11 mouse cellular contexts compared by ENCODE assay signal in the genomic region with DNA sequence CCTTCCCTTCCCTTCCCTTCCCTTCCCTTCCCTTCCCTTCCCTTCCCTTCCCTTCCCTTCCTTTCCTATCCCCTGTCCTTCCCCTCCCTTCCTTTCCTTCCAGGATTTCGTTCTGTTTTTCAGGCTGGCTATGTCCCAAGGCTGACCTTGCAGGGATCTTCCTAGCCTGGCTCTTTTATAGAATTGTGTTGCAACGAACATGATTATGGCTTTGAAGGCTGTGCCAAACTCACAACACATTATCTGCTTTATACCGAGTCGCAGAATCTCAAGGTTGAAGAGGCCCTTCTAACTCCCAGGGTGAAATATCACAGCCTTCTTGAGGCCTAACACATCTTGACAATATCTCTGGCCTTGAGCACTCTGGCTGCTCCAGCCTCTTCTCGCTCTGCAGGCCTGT. TPM values are rescaled to one million over a fixed set of nuclear protein-coding genes. Genes with fewer than 3 reads are reported as not detected.
DNase-seq lines count a peak whose midpoint lies in the region; ATAC-seq lines count a peak whose summit lies in the region.
"Had no signal": no experiment of that assay in that cellular context is flagged by ENCODE, and none has a peak within 500 bp of the region (broad histone marks: within the 10 kb centered on the region; RNA-seq: fewer than 3 reads in every experiment).

No protein-coding gene starts in this region.

- peak overlapping the region; percentile 88 for H3K4me2 ChIP-seq in liver, embryonic 13.5 days

- peaks cover 35% of the 10 kb centered on the region for H3K4me1 ChIP-seq in liver, embryonic 13.5 days (replicated peaks)
- H3K4me1 ChIP-seq in erythroblast, embryonic 14.5 days (ENCODE audit: control insufficient read depth): peaks cover 59% of the 10 kb centered on the region

- DNase-seq in liver, embryonic 13.5 days: no peak
- no peak for DNase-seq in liver
- DNase-seq in adrenal gland, postnatal 10 days: peak; percentile 79
- DNase-seq in thymus, postnatal 25 days: no peak
- DNase-seq in thymus, postnatal 4 days: no peak
- DNase-seq: kidney, postnatal 36 days had no signal

- peak overlapping the region; percentile 18; the same call in 1 of the 2 replicates for H3K9ac ChIP-seq in liver, embryonic 13.5 days

- H3K4me3 ChIP-seq in liver, embryonic 13.5 days (replicated peaks): no peak overlapping the region
- H3K4me3 ChIP-seq in erythroblast, embryonic 14.5 days (replicated peaks): peak overlapping the region; percentile 83

- H3K9me3 ChIP-seq in liver, embryonic 13.5 days (replicated peaks): no peaks in the 10 kb centered on the region
- H3K9me3 ChIP-seq in erythroblast, embryonic 14.5 days (ENCODE audit: control insufficient read depth, low read length): no peaks in the 10 kb centered on the region
- H3K9me3 ChIP-seq: G1E; midbrain, embryonic 13.5 days had no signal

- no peaks in the 10 kb centered on the region for H3K27me3 ChIP-seq in liver, embryonic 13.5 days
- no peaks in the 10 kb centered on the region for H3K27me3 ChIP-seq in erythroblast, embryonic 14.5 days (ENCODE audit: control insufficient read depth)
- H3K27me3 ChIP-seq: midbrain, embryonic 13.5 days had no signal

- no peaks in the 10 kb centered on the region for H3K36me3 ChIP-seq in liver, embryonic 13.5 days
- H3K36me3 ChIP-seq in erythroblast, embryonic 14.5 days (ENCODE audit: control insufficient read depth): no peaks in the 10 kb centered on the region
- H3K36me3 ChIP-seq: G1E; midbrain, embryonic 13.5 days had no signal

- WGBS in liver, embryonic 13.5 days (ENCODE audit: insufficient replicate concordance): 38% methylated on average over 5 of the region's 5 CpGs

- peak overlapping the region; percentile 54 for H3K27ac ChIP-seq in liver, embryonic 13.5 days
- H3K27ac ChIP-seq: midbrain, embryonic 13.5 days had no signal

- no peak for ATAC-seq in liver, embryonic 13.5 days (ENCODE audit: low read depth)
- ATAC-seq in megakaryocyte-erythroid progenitor cell, adult 5-6 weeks (replicated peaks; ENCODE audit: low FRiP score, low TSS enrichment, poor library complexity, severe bottlenecking): peak; percentile 35; the same call in 1 of the 2 replicates

RNA-seq across cellular contexts. Expression of a gene that starts 0.7 kb away (rescaled TPM):
- polyA plus RNA-seq in liver, embryonic 13.5 days (2015; fragmentation: Nextera tagmentation; extraction: Ambion mirVana): 28.0 and 29.9 TPM in 2 replicates
- total RNA-seq in adrenal gland, postnatal 10 days (2021): 10 to 100 TPM; 97.5 to 97.6 TPM
- 6.9 and 9.3 TPM in 2 replicates for polyA plus RNA-seq in erythroblast, embryonic 14.5 days (2012)
- 62.2 and 87.6 TPM in 2 replicates for total RNA-seq in megakaryocyte-erythroid progenitor cell, adult 5-6 weeks (2014; fragmentation: Nextera tagmentation)
- total RNA-seq in megakaryocyte-erythroid progenitor cell, adult 5-6 weeks (2017): 20.3 and 35.5 TPM in 2 replicates
- total RNA-seq: neutrophil, adult 5-6 weeks had no signal

RNA-seq across cellular contexts. Expression of a gene that starts 7.0 kb away (rescaled TPM):
- polyA plus RNA-seq in liver, embryonic 13.5 days (2015; fragmentation: Nextera tagmentation; extraction: Ambion mirVana): 6.8 and 10.1 TPM in 2 replicates
- total RNA-seq in adrenal gland, postnatal 10 days (2021): 1 to 10 TPM; 5.8 to 6.7 TPM
- 0.50 and 0.92 TPM in 2 replicates for polyA plus RNA-seq in erythroblast, embryonic 14.5 days (2012)
- total RNA-seq in megakaryocyte-erythroid progenitor cell, adult 5-6 weeks (2014; fragmentation: Nextera tagmentation): 13.5 TPM in 2 replicates
- 9.8 and 15.5 TPM in 2 replicates for total RNA-seq in megakaryocyte-erythroid progenitor cell, adult 5-6 weeks (2017)
